Mouse (Mus musculus) lung, embryonic 15.5 days (tissue): ENCODE measurements around the gene Lce3c. TPM values are rescaled to one million over a fixed set of nuclear protein-coding genes. Genes with fewer than 3 reads are reported as not detected.

Experiments used
- polyA plus RNA-seq: library from polyadenylated mRNA; unstranded; fragments of >200 nt; fragmentation: Nextera tagmentation; extraction: Ambion mirVana; gene quantifications from 2 replicates; pipeline ENCODE4 v1.2.1, GENCODE M21; 2015

Lce3c gene
- polyA plus RNA-seq, 1 experiment from 2014 or later = not detected

Other genes starting within 250 kb of the Lce3c start
- gene Lce1e, start 235.4 kb upstream of the Lce3c start, polyA plus RNA-seq = not detected in 2 replicates
- gene Lce1f, start 224.1 kb upstream of the Lce3c start, polyA plus RNA-seq = not detected in 2 replicates
- gene Gm38119, start 205.4 kb upstream of the Lce3c start, polyA plus RNA-seq = not detected in 2 replicates
- gene Lce1g, start 192.1 kb upstream of the Lce3c start, polyA plus RNA-seq = not detected in 2 replicates
- not detected in 2 replicates for gene Lce1h, start 179.4 kb upstream of the Lce3c start, polyA plus RNA-seq
- gene Lce1i, start 165.6 kb upstream of the Lce3c start, polyA plus RNA-seq = not detected in 2 replicates
- not detected in 2 replicates for gene Lce1j, start 154.0 kb upstream of the Lce3c start, polyA plus RNA-seq
- gene Lce1k, start 136.6 kb upstream of the Lce3c start, polyA plus RNA-seq = not detected in 2 replicates
- gene Kprp, start 117.2 kb upstream of the Lce3c start, polyA plus RNA-seq = not detected in 2 replicates
- not detected in 2 replicates for gene Lce1l, start 93.2 kb upstream of the Lce3c start, polyA plus RNA-seq
- gene 2310050C09Rik, start 74.3 kb upstream of the Lce3c start, polyA plus RNA-seq = not detected in 2 replicates
- gene Lce3a, start 18.3 kb upstream of the Lce3c start, polyA plus RNA-seq = not detected in 2 replicates
- gene Lce3b, start 11.5 kb upstream of the Lce3c start, polyA plus RNA-seq = not detected in 2 replicates
- not detected in 2 replicates for gene Lce3d, start 12.9 kb downstream of the Lce3c start, polyA plus RNA-seq
- not detected in 2 replicates for gene Lce3e, start 22.6 kb downstream of the Lce3c start, polyA plus RNA-seq
- gene Lce3f, start 47.7 kb downstream of the Lce3c start, polyA plus RNA-seq = not detected in 2 replicates
- not detected in 2 replicates for gene Crct1, start 71.2 kb downstream of the Lce3c start, polyA plus RNA-seq
- gene Lce1m, start 74.6 kb downstream of the Lce3c start, polyA plus RNA-seq = not detected in 2 replicates
- not detected in 2 replicates for gene Gm4858, start 124.3 kb downstream of the Lce3c start, polyA plus RNA-seq
- not detected in 2 replicates for gene Crnn, start 200.3 kb downstream of the Lce3c start, polyA plus RNA-seq